Mouse (Mus musculus): ENCODE measurements around the gene Rel.
"Not testable (repeated sequence)": the region's sequence is repeated elsewhere in the genome, so short reads cannot be mapped to it uniquely, and the experiment has no call there.

Rel gene

GRCm38 (mm10) chr11:23770760-23771506, at the start of gene Rel:
TSS of gene Rel (minus strand) at chr11:23770970.
- peak; percentile 91 for DNase-seq

- no peak for DNase-seq
Observed at GRCm38 (mm10) chr11:23818745-23819144, 48.0 kb upstream of the Rel start.

- DNase-seq: no peak
Observed at GRCm38 (mm10) chr11:23810741-23811140, 40.0 kb upstream of the Rel start.

GRCm38 (mm10) chr11:23805716-23806115, 34.9 kb upstream of the Rel start:
- no peak for DNase-seq

GRCm38 (mm10) chr11:23803136-23803535, 32.4 kb upstream of the Rel start:
- no peak for DNase-seq

GRCm38 (mm10) chr11:23802256-23802655, 31.5 kb upstream of the Rel start:
- no peak for DNase-seq

- no peak for DNase-seq
Observed at GRCm38 (mm10) chr11:23801851-23802250, 31.1 kb upstream of the Rel start.

- DNase-seq: not testable (repeated sequence)
Observed at GRCm38 (mm10) chr11:23783677-23784076, 12.9 kb upstream of the Rel start.

GRCm38 (mm10) chr11:23783085-23783484, 12.3 kb upstream of the Rel start:
- DNase-seq: no peak

GRCm38 (mm10) chr11:23782038-23782437, 11.3 kb upstream of the Rel start:
- no peak for DNase-seq

GRCm38 (mm10) chr11:23778787-23779201, 8.0 kb upstream of the Rel start:
- no peak for DNase-seq

- DNase-seq: no peak
Observed at GRCm38 (mm10) chr11:23772471-23772870, 1.7 kb upstream of the Rel start.

GRCm38 (mm10) chr11:23771507-23772097, 832 bp upstream of the Rel start:
- no peak for DNase-seq

- no peak for DNase-seq
Observed at GRCm38 (mm10) chr11:23770510-23770759, 335 bp downstream of the Rel start.

- DNase-seq: peak; percentile 38
Observed at GRCm38 (mm10) chr11:23769686-23770509, 872 bp downstream of the Rel start.

GRCm38 (mm10) chr11:23769033-23769432, 1.7 kb downstream of the Rel start:
- DNase-seq: no peak

- DNase-seq: no peak
Observed at GRCm38 (mm10) chr11:23767928-23768327, 2.8 kb downstream of the Rel start.

GRCm38 (mm10) chr11:23767369-23767768, 3.4 kb downstream of the Rel start:
- DNase-seq: not testable (repeated sequence)

GRCm38 (mm10) chr11:23762635-23763034, 8.1 kb downstream of the Rel start:
- no peak for DNase-seq

- DNase-seq: no peak
Observed at GRCm38 (mm10) chr11:23758218-23758617, 12.6 kb downstream of the Rel start.

GRCm38 (mm10) chr11:23754329-23754728, 16.4 kb downstream of the Rel start:
- no peak for DNase-seq

GRCm38 (mm10) chr11:23753136-23753710, 17.5 kb downstream of the Rel start:
- DNase-seq: no peak

- no peak for DNase-seq
Observed at GRCm38 (mm10) chr11:23746102-23746501, 24.7 kb downstream of the Rel start.

GRCm38 (mm10) chr11:23744352-23744751, 26.4 kb downstream of the Rel start:
- DNase-seq: no peak

Measured in lung, postnatal 14 days (tissue).